Mouse (Mus musculus): ENCODE results near the gene D1Ertd622e. TPM values are rescaled to one million over a fixed set of nuclear protein-coding genes. Genes with fewer than 3 reads are reported as not detected.

The D1Ertd622e gene
- polyA plus RNA-seq, 2 experiments: 14.1 to 14.7 TPM

GRCm38 (mm10) chr1:97697273-97697672, 35.4 kb upstream of the D1Ertd622e start:
- Histone ChIP-seq H3K27me3 (ENCODE audit: control insufficient read depth, insufficient read depth, low read length) (no peaks in the 10 kb centered on the region), H3K4me1 (ENCODE audit: control insufficient read depth, insufficient read depth, low read length) (no peaks in the 10 kb centered on the region), H3K4me3 (replicated peaks; ENCODE audit: low read length) (no peak overlapping the region), H3K9me3 (ENCODE audit: control insufficient read depth, low read length) (no peaks in the 10 kb centered on the region), H3K27ac (replicated peaks; ENCODE audit: low read depth, low read length) (no peak overlapping the region), H3K4me2 (replicated peaks; ENCODE audit: low read depth, low read length, severe bottlenecking) (no peak overlapping the region), H3K36me3 (ENCODE audit: control insufficient read depth, insufficient read depth, low read length) (no peaks in the 10 kb centered on the region), H3K9ac (ENCODE audit: low read depth, low read length, severe bottlenecking) (no peak overlapping the region)
- no peak for TF ChIP-seq POLR2A (IDR thresholded peaks at IDR 0.05; ENCODE audit: borderline replicate concordance, extremely low read depth, insufficient read depth, insufficient read length)
- 95% methylated on average over 1 of the region's 1 CpGs for WGBS
- ATAC-seq (ENCODE audit: low FRiP score, low read depth) (no peak), DNase-seq (ENCODE audit: low spot score) (no peak)

- Histone ChIP-seq H3K9ac (ENCODE audit: low read depth, low read length, severe bottlenecking) (no peak overlapping the region), H3K4me2 (replicated peaks; ENCODE audit: low read depth, low read length, severe bottlenecking) (no peak overlapping the region), H3K4me1 (ENCODE audit: control insufficient read depth, insufficient read depth, low read length) (no peaks in the 10 kb centered on the region), H3K36me3 (ENCODE audit: control insufficient read depth, insufficient read depth, low read length) (no peaks in the 10 kb centered on the region), H3K27me3 (ENCODE audit: control insufficient read depth, insufficient read depth, low read length) (no peaks in the 10 kb centered on the region), H3K9me3 (ENCODE audit: control insufficient read depth, low read length) (no peaks in the 10 kb centered on the region), H3K27ac (replicated peaks; ENCODE audit: low read depth, low read length) (no peak overlapping the region), H3K4me3 (replicated peaks; ENCODE audit: low read length) (no peak overlapping the region)
- no peak for DNase-seq (ENCODE audit: low spot score)
- TF ChIP-seq POLR2A (IDR thresholded peaks at IDR 0.05; ENCODE audit: borderline replicate concordance, extremely low read depth, insufficient read depth, insufficient read length): no peak
- no peak for ATAC-seq (ENCODE audit: low FRiP score, low read depth)
Measured at GRCm38 (mm10) chr1:97693825-97694224, 32.0 kb upstream of the D1Ertd622e start.

GRCm38 (mm10) chr1:97688756-97689155, 26.9 kb upstream of the D1Ertd622e start:
- no peaks in the 10 kb centered on the region for H3K27me3 ChIP-seq (ENCODE audit: control insufficient read depth, insufficient read depth, low read length)
- no peak for TF ChIP-seq POLR2A (IDR thresholded peaks at IDR 0.05; ENCODE audit: borderline replicate concordance, extremely low read depth, insufficient read depth, insufficient read length)
- WGBS: 13% methylated on average over 3 of the region's 3 CpGs
- no peaks in the 10 kb centered on the region for H3K4me1 ChIP-seq (ENCODE audit: control insufficient read depth, insufficient read depth, low read length)
- H3K36me3 ChIP-seq (ENCODE audit: control insufficient read depth, insufficient read depth, low read length): no peaks in the 10 kb centered on the region
- H3K9ac ChIP-seq (ENCODE audit: low read depth, low read length, severe bottlenecking): no peak overlapping the region
- H3K9me3 ChIP-seq (ENCODE audit: control insufficient read depth, low read length): no peaks in the 10 kb centered on the region
- no peak overlapping the region for H3K4me2 ChIP-seq (replicated peaks; ENCODE audit: low read depth, low read length, severe bottlenecking)
- no peak overlapping the region for H3K27ac ChIP-seq (replicated peaks; ENCODE audit: low read depth, low read length)
- no peak overlapping the region for H3K4me3 ChIP-seq (replicated peaks; ENCODE audit: low read length)
- ATAC-seq (ENCODE audit: low FRiP score, low read depth) (no peak), DNase-seq (ENCODE audit: low spot score) (peak; percentile 69)

- H3K36me3 ChIP-seq (ENCODE audit: control insufficient read depth, insufficient read depth, low read length): no peaks in the 10 kb centered on the region
- no peak overlapping the region for H3K9ac ChIP-seq (ENCODE audit: low read depth, low read length, severe bottlenecking)
- no peaks in the 10 kb centered on the region for H3K9me3 ChIP-seq (ENCODE audit: control insufficient read depth, low read length)
- ATAC-seq (ENCODE audit: low FRiP score, low read depth) (no peak), DNase-seq (ENCODE audit: low spot score) (no peak)
- no peak overlapping the region for H3K27ac ChIP-seq (replicated peaks; ENCODE audit: low read depth, low read length)
- H3K4me1 ChIP-seq (ENCODE audit: control insufficient read depth, insufficient read depth, low read length): no peaks in the 10 kb centered on the region
- no peak for TF ChIP-seq POLR2A (IDR thresholded peaks at IDR 0.05; ENCODE audit: borderline replicate concordance, extremely low read depth, insufficient read depth, insufficient read length)
- H3K27me3 ChIP-seq (ENCODE audit: control insufficient read depth, insufficient read depth, low read length): no peaks in the 10 kb centered on the region
- no peak overlapping the region for H3K4me2 ChIP-seq (replicated peaks; ENCODE audit: low read depth, low read length, severe bottlenecking)
- no peak overlapping the region for H3K4me3 ChIP-seq (replicated peaks; ENCODE audit: low read length)
- 77% methylated on average over 4 of the region's 4 CpGs for WGBS
Measured at GRCm38 (mm10) chr1:97676526-97677177, 14.8 kb upstream of the D1Ertd622e start.

- no peak for DNase-seq (ENCODE audit: low spot score)
- 69% methylated on average over 2 of the region's 2 CpGs for WGBS
- no peak overlapping the region for H3K4me3 ChIP-seq (replicated peaks; ENCODE audit: low read length)
- no peak overlapping the region for H3K27ac ChIP-seq (replicated peaks; ENCODE audit: low read depth, low read length)
- no peak overlapping the region for H3K9ac ChIP-seq (ENCODE audit: low read depth, low read length, severe bottlenecking)
- no peaks in the 10 kb centered on the region for H3K9me3 ChIP-seq (ENCODE audit: control insufficient read depth, low read length)
- ATAC-seq (ENCODE audit: low FRiP score, low read depth): no peak
- H3K4me1 ChIP-seq (ENCODE audit: control insufficient read depth, insufficient read depth, low read length): no peaks in the 10 kb centered on the region
- H3K36me3 ChIP-seq (ENCODE audit: control insufficient read depth, insufficient read depth, low read length): no peaks in the 10 kb centered on the region
- no peak for TF ChIP-seq POLR2A (IDR thresholded peaks at IDR 0.05; ENCODE audit: borderline replicate concordance, extremely low read depth, insufficient read depth, insufficient read length)
- H3K27me3 ChIP-seq (ENCODE audit: control insufficient read depth, insufficient read depth, low read length): no peaks in the 10 kb centered on the region
- H3K4me2 ChIP-seq (replicated peaks; ENCODE audit: low read depth, low read length, severe bottlenecking): no peak overlapping the region
Measured at GRCm38 (mm10) chr1:97676115-97676514, 14.2 kb upstream of the D1Ertd622e start.
